Mouse (Mus musculus): ENCODE results near the gene Snx1.

- no peak for TF ChIP-seq FLI1 (IDR thresholded peaks at IDR 0.05; ENCODE audit: low read length)
- no peak for TF ChIP-seq GATA1 (IDR thresholded peaks at IDR 0.05; ENCODE audit: borderline replicate concordance, low read length)
These were observed 12.0 kb downstream of the Snx1 start for GRCm38 (mm10) chr9:66114341-66114740.

Data from megakaryocyte, embryonic 14.5 days (primary cell).